33 mouse cellular contexts compared by ENCODE assay signal in genomic region chr16:64766696-64767300, GRCm38 (mm10). TPM values are rescaled to one million over a fixed set of nuclear protein-coding genes. Genes with fewer than 3 reads are reported as not detected.
DNase-seq lines count a peak whose midpoint lies in the region; ATAC-seq and TF ChIP-seq lines count a peak whose summit lies in the region.
"Had no signal": no experiment of that assay in that cellular context is flagged by ENCODE, and none has a peak within 500 bp of the region (broad histone marks: within the 10 kb centered on the region; RNA-seq: fewer than 3 reads in every experiment).

No protein-coding gene starts in this region.

- in situ Hi-C loops in ES-E14 (cut with MboI; ENCODE audit: low sequenced_read_pairs in 2 of 2, unreplicated experiment in 2 of 2): loop anchor here in 1 of 2 experiments (10.0 to 25.0 kb wide), 2 partner anchors 118 to 771 kb away; no protein-coding TSS in a partner anchor

- H3K4me3 ChIP-seq in ES-E14 (ENCODE audit: insufficient read depth in 1 of 2, low read depth in 1 of 2, low read length in 2 of 2, poor library complexity in 1 of 2, severe bottlenecking in 1 of 2): no peak overlapping the region
- H3K4me3 ChIP-seq in midbrain, embryonic 11.5 days (ENCODE audit: low read depth, low read length): no peak overlapping the region
- H3K4me3 ChIP-seq: embryonic facial prominence, embryonic 12.5 days; gastrocnemius, adult 2 months; hindbrain, embryonic 13.5 days; kidney, embryonic 15.5 days; layer of hippocampus, adult 2 months; left cerebral cortex, adult 2 months; limb, embryonic 12.5 days; liver, embryonic 15.5 days; midbrain, embryonic 10.5 days; neural tube, embryonic 13.5 days had no signal

- ATAC-seq in activated CD4-positive, CD25-positive, alpha-beta regulatory T cell, adult 4 months: peak; percentile 1
- ATAC-seq in midbrain, embryonic 11.5 days (ENCODE audit: low FRiP score): no peak
- ATAC-seq: forebrain, embryonic 16.5 days; intestine, postnatal 0 days; midbrain, embryonic 16.5 days had no signal

- H3K9ac ChIP-seq in ES-E14 (ENCODE audit: insufficient read depth, low read depth, low read length, poor library complexity, severe bottlenecking): no peak overlapping the region
- no peak overlapping the region for H3K9ac ChIP-seq in midbrain, embryonic 11.5 days (ENCODE audit: low read length)
- H3K9ac ChIP-seq: embryonic facial prominence, embryonic 12.5 days; hindbrain, embryonic 13.5 days; kidney, embryonic 15.5 days; limb, embryonic 12.5 days; liver, embryonic 15.5 days; lung, embryonic 14.5 days; neural tube, embryonic 13.5 days had no signal

- H3K36me3 ChIP-seq in ES-E14 (ENCODE audit: control insufficient read depth, insufficient read depth, low read length, poor library complexity, severe bottlenecking): peaks cover 12% of the 10 kb centered on the region
- H3K36me3 ChIP-seq in midbrain, embryonic 11.5 days (ENCODE audit: control insufficient read depth, insufficient read depth, low read length): peaks cover 13% of the 10 kb centered on the region

- peaks cover 0 to 1% of the 10 kb centered on the region in 2 experiments; a peak in 1 of 4 replicates for H3K4me1 ChIP-seq in ES-E14 (ENCODE audit: control insufficient read depth in 2 of 2, insufficient read depth in 2 of 2, low read length in 2 of 2, poor library complexity in 1 of 2)
- no peaks in the 10 kb centered on the region for H3K4me1 ChIP-seq in midbrain, embryonic 11.5 days (ENCODE audit: control insufficient read depth, insufficient read depth, low read length)

- WGBS in midbrain, embryonic 11.5 days: 94% methylated on average over 8 of the region's 8 CpGs

- H3K4me2 ChIP-seq in midbrain, embryonic 11.5 days: no peak overlapping the region
- H3K4me2 ChIP-seq: embryonic facial prominence, embryonic 12.5 days; heart, embryonic 11.5 days; hindbrain, embryonic 13.5 days; kidney, embryonic 15.5 days; limb, embryonic 12.5 days; liver, embryonic 15.5 days; lung, embryonic 14.5 days; neural tube, embryonic 13.5 days had no signal

- no peaks in the 10 kb centered on the region for H3K27me3 ChIP-seq in midbrain, embryonic 11.5 days (ENCODE audit: control insufficient read depth, insufficient read depth, low read length)
- H3K27me3 ChIP-seq: embryonic facial prominence, embryonic 12.5 days; hindbrain, embryonic 13.5 days; kidney, embryonic 15.5 days; limb, embryonic 12.5 days; liver, embryonic 15.5 days; neural tube, embryonic 13.5 days had no signal

- peak overlapping the region; percentile 66; the same call in 1 of the 2 replicates for H3K27ac ChIP-seq in ES-E14 (ENCODE audit: insufficient read depth, low read depth, low read length, poor library complexity, severe bottlenecking)
- H3K27ac ChIP-seq in midbrain, embryonic 11.5 days (ENCODE audit: low read depth, low read length): no peak overlapping the region
- H3K27ac ChIP-seq: embryonic facial prominence, embryonic 12.5 days; gastrocnemius, adult 2 months; hindbrain, embryonic 13.5 days; kidney, embryonic 15.5 days; layer of hippocampus, adult 2 months; left cerebral cortex, adult 2 months; limb, embryonic 12.5 days; liver, embryonic 15.5 days; midbrain, embryonic 10.5 days; neural tube, embryonic 13.5 days; stomach, postnatal 0 days had no signal

- no peaks in the 10 kb centered on the region; the same call in none of the 2 replicates for H3K9me3 ChIP-seq in ES-E14 (ENCODE audit: control insufficient read depth, insufficient read depth, low read depth, low read length)
- H3K9me3 ChIP-seq in midbrain, embryonic 11.5 days (ENCODE audit: control insufficient read depth, low read length): peaks cover 8% of the 10 kb centered on the region; the same call in 1 of the 2 replicates
- H3K9me3 ChIP-seq: liver, embryonic 15.5 days had no signal

- DNase-seq in testis, postnatal 10 days (ENCODE audit: low spot score): peak; percentile 48
- DNase-seq in testis, postnatal 14 days (ENCODE audit: low spot score): no peak
- peak; percentile 42 for DNase-seq in ES-E14 (ENCODE audit: low read depth, low spot score)
- no peak for DNase-seq in kidney, adult 9 months
- no peak for DNase-seq in adrenal gland, postnatal 36 days
- DNase-seq in midbrain, embryonic 11.5 days (ENCODE audit: low spot score, missing footprints): no peak
- DNase-seq: cerebellum, adult 11 months; cerebellum, adult 9-10 months; cerebellum, postnatal 36 days; gastrocnemius, adult 2 months; gastrocnemius, postnatal 36 days; heart, adult 18-20 months; heart, postnatal 4 days; kidney, postnatal 36 days; lung, embryonic 14.5 days; lung, postnatal 14 days; right cerebral cortex, postnatal 14 days; thymus, postnatal 4 days had no signal

TF ChIP-seq in ES-E14, 5 proteins besides CTCF, POLR2A, EP300 and RAD21:
- TF ChIP-seq MAFK (IDR thresholded peaks at IDR 0.05; ENCODE audit: insufficient read depth, low read depth, low read length) (no peak), ZC3H11A (IDR thresholded peaks at IDR 0.05; ENCODE audit: borderline replicate concordance, low read depth, low read length) (no peak)

RNA-seq across cellular contexts. Expression of gene 4930453N24Rik, which starts 4.2 kb away (rescaled TPM):
- 25.3 and 33.3 TPM in 2 replicates for total RNA-seq in ES-E14 (2012; rRNA removed)
- 10 to 100 TPM; 20.3 to 25.6 TPM for polyA plus RNA-seq in activated CD4-positive, CD25-positive, alpha-beta regulatory T cell, adult 4 months (2017; shearing (Covaris generic))
- 10 to 100 TPM; 27.7 to 31.7 TPM for total RNA-seq in adrenal gland, postnatal 36 days (2021)
- polyA plus RNA-seq in midbrain, embryonic 11.5 days (2014; fragmentation: Nextera tagmentation; extraction: Ambion mirVana): 33.0 and 33.3 TPM in 2 replicates

Comparison
In these comparisons a context has a peak if more than half of its experiments do, and no peak if none do; other contexts are left out.
1. DNase-seq: peak in testis, postnatal 10 days (single experiment) and ES-E14 (single experiment); none in testis, postnatal 14 days (single experiment), kidney, adult 9 months (single experiment), adrenal gland, postnatal 36 days (0 of 2) and midbrain, embryonic 11.5 days (single experiment).